Mouse (Mus musculus) brain, embryonic 14.5 days (tissue): ENCODE measurements around the gene Gm19684.
"Not testable (repeated sequence)": the region's sequence is repeated elsewhere in the genome, so short reads cannot be mapped to it uniquely, and the experiment has no call there.

Source experiments
- CTCF ChIP-seq: fragments of 200-500 bp; IDR thresholded peaks from 2 replicates; pipeline ENCODE4 v1.5.1; 2012; ENCODE audit warnings: inconsistent platforms, mild to moderate bottlenecking, moderate library complexity, borderline replicate concordance; ENCODE audit not compliant: insufficient read depth, insufficient read length; ENCODE audit errors: extremely low read depth
- POLR2A ChIP-seq: fragments of 200-500 bp; IDR thresholded peaks from 2 replicates; pipeline ENCODE4 v1.6.1; 2012; ENCODE audit warnings: mild to moderate bottlenecking, inconsistent platforms, borderline replicate concordance; ENCODE audit not compliant: poor library complexity, insufficient read depth, insufficient read length, severe bottlenecking; ENCODE audit errors: extremely low read depth

DNA sequence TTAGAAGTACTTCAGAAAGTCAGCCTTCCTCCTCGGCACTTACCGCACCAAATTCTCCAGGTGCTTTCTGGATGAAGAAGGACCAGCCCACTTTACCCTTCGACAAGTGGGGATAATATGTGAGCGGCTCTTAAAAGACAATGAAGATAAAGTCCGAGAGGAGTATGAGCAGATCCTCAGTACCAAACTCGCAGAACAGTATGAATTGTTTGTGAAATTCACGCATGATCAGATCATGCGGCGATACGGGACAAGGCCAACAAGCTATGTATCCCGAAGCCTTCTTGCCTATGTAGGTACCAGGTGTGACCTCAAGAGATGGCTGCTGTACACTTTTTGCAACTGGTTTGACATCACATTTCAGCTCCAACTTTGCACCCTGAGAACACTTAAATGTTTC, 36.8 kb downstream of the Gm19684 start:
- TF ChIP-seq CTCF, POLR2A: not testable (repeated sequence)
